Mouse (Mus musculus) heart, embryonic 14.5 days (tissue): ENCODE results near the gene Rasgef1c. TPM values are rescaled to one million over a fixed set of nuclear protein-coding genes. Genes with fewer than 3 reads are reported as not detected.

Source experiments
- ATAC-seq: fragments of 200-750 bp; cut with Nextera tagmentation; 2 replicates; pipeline ENCODE4 v1.8.0; 2017; ENCODE audit warnings: low read depth, moderate TSS enrichment; ENCODE audit not compliant: insufficient number of reproducible peaks, insufficient read depth, low FRiP score
- H3K27ac ChIP-seq, 2 experiments: fragments of 200-500 bp in 1 of 2; fragments of 300-500 bp in 1 of 2; sonication (generic) in 1 of 2; replicated peaks in 1 of 2; 2 replicates each; pipeline ENCODE4 v1.5.1; 2012 to 2014; ENCODE audit warnings: low read depth in 2 of 2, low read length in 2 of 2, control low read depth in 1 of 2, mild to moderate bottlenecking in 1 of 2, mixed read lengths in 1 of 2; ENCODE audit not compliant: control insufficient read depth in 1 of 2, insufficient read depth in 1 of 2
- H3K27me3 ChIP-seq: fragments of 300-500 bp; sonication (generic); 2 replicates; pipeline ENCODE4 v1.6.1; 2014; ENCODE audit warnings: mild to moderate bottlenecking, low read length, control low read depth; ENCODE audit not compliant: control insufficient read depth, insufficient read depth
- H3K36me3 ChIP-seq: fragments of 300-500 bp; sonication (generic); 2 replicates; pipeline ENCODE4 v1.6.1; 2014; ENCODE audit warnings: mild to moderate bottlenecking, control low read depth, low read length, mixed read lengths; ENCODE audit not compliant: control insufficient read depth, insufficient read depth
- H3K4me1 ChIP-seq, 2 experiments: fragments of 200-500 bp in 1 of 2; fragments of 300-500 bp in 1 of 2; sonication (generic) in 1 of 2; 2 replicates each; pipeline ENCODE4 v1.6.1; 2012 to 2014; ENCODE audit warnings: low read length in 2 of 2, control low read depth in 1 of 2, mixed read lengths in 1 of 2; ENCODE audit not compliant: control insufficient read depth in 2 of 2, insufficient read depth in 2 of 2
- H3K4me2 ChIP-seq: fragments of 300-500 bp; sonication (generic); 2 replicates; pipeline ENCODE4 v1.6.1; 2014; ENCODE audit warnings: mild to moderate bottlenecking, low read length
- H3K4me3 ChIP-seq, 2 experiments: fragments of 200-500 bp in 1 of 2; fragments of 300-500 bp in 1 of 2; sonication (generic) in 1 of 2; 2 replicates each; pipeline ENCODE4 v1.5.1; 2012 to 2014; ENCODE audit warnings: low read length in 2 of 2, mild to moderate bottlenecking in 2 of 2, control low read depth in 1 of 2, low read depth in 1 of 2, moderate library complexity in 1 of 2; ENCODE audit not compliant: control insufficient read depth in 1 of 2, insufficient read depth in 1 of 2
- H3K9ac ChIP-seq: fragments of 300-500 bp; sonication (generic); 2 replicates; pipeline ENCODE4 v1.6.1; 2014; ENCODE audit warnings: mild to moderate bottlenecking, low read length
- H3K9me3 ChIP-seq: fragments of 300-500 bp; sonication (generic); 2 replicates; pipeline ENCODE4 v1.6.1; 2016; ENCODE audit warnings: low read length, control low read depth; ENCODE audit not compliant: control insufficient read depth
- WGBS: fragments of 180-500 bp; shearing (Covaris S2); extraction: QIAGEN DNeasy Blood & Tissue Kit; methylation state at CpG from one replicate; pipeline ENCODE4 v1.1.7; 2014; 5-methylcytosine and 5-hydroxymethylcytosine counted together
- polyA plus RNA-seq: library from polyadenylated mRNA; unstranded; fragments of >200 nt; fragmentation: Nextera tagmentation; extraction: Ambion mirVana; gene quantifications from 2 replicates; pipeline ENCODE4 v1.2.1, GENCODE M21; 2014

Rasgef1c gene
- 0.28 TPM in 1 of 2 replicates, not detected in the other for polyA plus RNA-seq

- H3K36me3 ChIP-seq = no peaks in the 10 kb centered on the region
- ATAC-seq = 0 out of 2 replicates have a peak, but pooled peaks have one; percentile 48
- peak within 1 kb of the TSS; percentile 70 for H3K9ac ChIP-seq
- peaks cover 49% of the 10 kb centered on the region for H3K27me3 ChIP-seq
- no peak within 1 kb of the TSS for H3K27ac ChIP-seq
- H3K4me2 ChIP-seq = peak within 1 kb of the TSS; percentile 100
- 4% methylated on average over 89 of the region's 99 CpGs for WGBS
- H3K9me3 ChIP-seq = no peaks in the 10 kb centered on the region
- H3K4me3 ChIP-seq = peak within 1 kb of the TSS; percentile 52 to 64
- H3K4me1 ChIP-seq = peaks cover 0 to 8% of the 10 kb centered on the region in 2 experiments; a peak in 3 of 4 replicates
Measured at GRCm38 (mm10) chr11:49901659-49902458, at the start of gene Rasgef1c. Gene Rasgef1c (plus strand): TSS chr11:49901835.

GRCm38 (mm10) chr11:49855144-49855543, 46.5 kb upstream of the Rasgef1c start:
- no peak overlapping the region for H3K4me2 ChIP-seq
- no peak overlapping the region for H3K4me3 ChIP-seq
- no peaks in the 10 kb centered on the region for H3K4me1 ChIP-seq
- no peak overlapping the region for H3K9ac ChIP-seq
- no peaks in the 10 kb centered on the region for H3K27me3 ChIP-seq
- H3K36me3 ChIP-seq = peaks cover 33% of the 10 kb centered on the region
- WGBS = 79% methylated on average over 5 of the region's 5 CpGs
- ATAC-seq = no peak
- H3K9me3 ChIP-seq = no peaks in the 10 kb centered on the region
- no peak overlapping the region for H3K27ac ChIP-seq

GRCm38 (mm10) chr11:49861139-49861538, 40.5 kb upstream of the Rasgef1c start:
- Histone ChIP-seq H3K4me2 (no peak overlapping the region), H3K27ac (no peak overlapping the region), H3K36me3 (peaks cover 26% of the 10 kb centered on the region), H3K4me3 (no peak overlapping the region), H3K9me3 (no peaks in the 10 kb centered on the region), H3K9ac (no peak overlapping the region), H3K4me1 (no peaks in the 10 kb centered on the region), H3K27me3 (no peaks in the 10 kb centered on the region)
- WGBS = 89% methylated on average over 4 of the region's 4 CpGs
- ATAC-seq = no peak

- ATAC-seq = no peak
- peaks cover 32% of the 10 kb centered on the region for H3K36me3 ChIP-seq
- H3K4me1 ChIP-seq = no peaks in the 10 kb centered on the region
- H3K4me3 ChIP-seq = no peak overlapping the region
- H3K9ac ChIP-seq = no peak overlapping the region
- H3K9me3 ChIP-seq = no peaks in the 10 kb centered on the region
- H3K27me3 ChIP-seq = no peaks in the 10 kb centered on the region
- no peak overlapping the region for H3K4me2 ChIP-seq
- H3K27ac ChIP-seq = no peak overlapping the region
Measured at GRCm38 (mm10) chr11:49863926-49864325, 37.7 kb upstream of the Rasgef1c start.

- no peaks in the 10 kb centered on the region for H3K27me3 ChIP-seq
Measured at GRCm38 (mm10) chr11:49867320-49867719, 34.3 kb upstream of the Rasgef1c start.

GRCm38 (mm10) chr11:49869762-49870161, 31.9 kb upstream of the Rasgef1c start:
- no peak overlapping the region for H3K4me3 ChIP-seq
- no peak overlapping the region for H3K9ac ChIP-seq
- no peaks in the 10 kb centered on the region for H3K4me1 ChIP-seq
- no peak overlapping the region for H3K27ac ChIP-seq
- no peak overlapping the region for H3K4me2 ChIP-seq
- H3K27me3 ChIP-seq = no peaks in the 10 kb centered on the region
- no peak for ATAC-seq
- no peaks in the 10 kb centered on the region for H3K9me3 ChIP-seq
- peaks cover 69% of the 10 kb centered on the region for H3K36me3 ChIP-seq

More at GRCm38 (mm10) chr11:49867320-49867719, 34.3 kb upstream of the Rasgef1c start:
- WGBS = 76% methylated on average over 5 of the region's 5 CpGs
- H3K9me3 ChIP-seq = no peaks in the 10 kb centered on the region
- no peak overlapping the region for H3K4me2 ChIP-seq
- H3K4me3 ChIP-seq = no peak overlapping the region
- no peak overlapping the region for H3K9ac ChIP-seq
- no peaks in the 10 kb centered on the region for H3K4me1 ChIP-seq
- H3K27ac ChIP-seq = no peak overlapping the region
- no peak for ATAC-seq
- peaks cover 62% of the 10 kb centered on the region for H3K36me3 ChIP-seq

- Histone ChIP-seq H3K4me1 (peaks cover 8% of the 10 kb centered on the region in 2 experiments), H3K27ac (no peak overlapping the region), H3K4me2 (no peak overlapping the region), H3K9me3 (no peaks in the 10 kb centered on the region), H3K36me3 (peaks cover 71% of the 10 kb centered on the region), H3K27me3 (no peaks in the 10 kb centered on the region), H3K4me3 (no peak overlapping the region), H3K9ac (no peak overlapping the region)
- ATAC-seq = no peak
- 40% methylated on average over 6 of the region's 6 CpGs for WGBS
Measured at GRCm38 (mm10) chr11:49871914-49872313, 29.7 kb upstream of the Rasgef1c start.
